Mouse (Mus musculus): ENCODE results near the gene Carns1. TPM values are rescaled to one million over a fixed set of nuclear protein-coding genes. Genes with fewer than 3 reads are reported as not detected.

Carns1 gene
- 0.39 and 0.46 TPM in 2 replicates for polyA plus RNA-seq (2012)

- TF ChIP-seq GATA1 (IDR thresholded peaks at IDR 0.05; ENCODE audit: low read length) = no peak
Measured at GRCm38 (mm10) chr19:4175368-4175947, at the start of gene Carns1. Gene Carns1, minus strand, starts transcription at chr19:4175479.

DNA sequence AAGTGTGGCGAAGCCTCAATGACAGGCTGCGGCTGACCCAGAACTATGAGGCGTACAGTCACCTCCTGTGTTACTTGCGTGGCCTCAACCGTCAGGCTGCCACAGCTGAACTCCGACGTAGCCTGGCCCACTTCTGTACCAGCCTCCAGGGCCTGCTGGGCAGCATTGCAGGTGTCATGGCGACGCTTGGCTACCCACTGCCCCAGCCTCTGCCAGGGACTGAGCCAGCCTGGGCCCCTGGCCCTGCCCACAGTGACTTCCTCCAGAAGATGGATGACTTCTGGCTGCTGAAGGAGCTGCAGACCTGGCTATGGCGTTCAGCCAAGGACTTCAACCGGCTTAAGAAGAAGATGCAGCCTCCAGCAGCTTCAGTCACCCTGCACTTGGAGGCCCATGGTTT is 46.9 kb upstream of the Carns1 start:
- TF ChIP-seq GATA1 (IDR thresholded peaks at IDR 0.05; ENCODE audit: low read length) = no peak

DNA sequence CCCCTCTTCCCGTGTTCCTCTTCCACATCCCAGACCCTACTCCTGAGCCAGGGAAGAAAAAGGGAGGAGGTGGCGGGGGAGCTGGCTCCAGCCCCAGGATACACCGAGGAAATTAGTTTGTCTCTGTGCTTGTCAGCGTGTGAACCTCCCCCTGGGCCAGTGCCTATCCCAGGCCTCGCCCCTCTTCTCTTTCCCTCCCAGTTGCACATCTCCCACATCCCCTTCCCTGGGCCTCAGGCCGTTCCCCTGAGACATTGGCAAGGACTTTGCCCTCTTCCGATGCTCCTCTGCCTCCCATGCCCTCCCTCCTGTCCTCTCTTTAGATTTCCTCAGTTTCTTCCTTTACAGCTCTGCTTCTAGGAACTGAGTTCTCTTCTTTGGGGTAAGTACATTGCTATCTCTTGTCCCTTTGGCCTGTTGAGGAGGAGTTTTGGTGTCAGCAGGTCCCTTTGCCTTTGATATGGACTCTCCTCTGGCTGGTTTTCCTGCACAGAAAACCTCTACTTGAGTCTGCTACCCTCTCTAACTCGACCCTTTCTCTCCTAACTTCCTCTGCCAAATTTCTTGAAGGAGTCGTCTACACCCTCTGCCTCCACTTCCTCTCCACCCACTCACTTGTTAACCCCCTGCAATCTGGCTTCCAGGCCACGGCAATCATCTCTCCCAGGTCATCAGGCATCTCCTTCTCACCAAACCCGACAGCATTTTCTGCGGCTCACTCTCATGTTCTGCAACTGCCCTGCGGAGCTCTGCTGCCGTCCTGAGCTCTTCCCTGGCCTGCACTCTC is 45.9 kb upstream of the Carns1 start:
- TF ChIP-seq GATA1 (IDR thresholded peaks at IDR 0.05; ENCODE audit: low read length) = no peak

GRCm38 (mm10) chr19:4220416-4220815 is 45.1 kb upstream of the Carns1 start:
- TF ChIP-seq GATA1 (IDR thresholded peaks at IDR 0.05; ENCODE audit: low read length) = no peak

- no peak for TF ChIP-seq GATA1 (IDR thresholded peaks at IDR 0.05; ENCODE audit: low read length)
Measured at GRCm38 (mm10) chr19:4219943-4220342, 44.7 kb upstream of the Carns1 start.

GRCm38 (mm10) chr19:4218784-4219183 is 43.5 kb upstream of the Carns1 start:
- no peak for TF ChIP-seq GATA1 (IDR thresholded peaks at IDR 0.05; ENCODE audit: low read length)

GRCm38 (mm10) chr19:4218293-4218692 is 43.0 kb upstream of the Carns1 start:
- no peak for TF ChIP-seq GATA1 (IDR thresholded peaks at IDR 0.05; ENCODE audit: low read length)

DNA sequence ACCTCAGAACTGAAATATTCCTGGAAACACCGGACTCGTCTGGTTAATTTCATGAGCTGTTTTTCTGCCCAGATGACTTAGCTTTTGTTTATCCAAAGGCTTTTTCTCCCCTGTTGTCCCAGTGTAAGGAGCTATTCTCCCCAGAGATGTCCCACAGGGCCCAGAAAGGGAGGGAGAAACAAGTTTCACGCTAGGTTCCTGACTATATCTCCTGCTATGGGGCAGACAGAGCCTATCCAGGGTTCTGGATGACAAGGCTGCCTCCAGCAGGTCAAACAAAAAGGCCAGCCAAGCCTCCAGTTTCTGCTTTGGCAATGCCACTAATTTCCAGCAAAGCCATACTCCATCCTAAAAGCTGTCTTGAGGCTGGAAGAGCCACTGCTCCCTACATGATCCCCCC is 42.6 kb upstream of the Carns1 start:
- no peak for TF ChIP-seq GATA1 (IDR thresholded peaks at IDR 0.05; ENCODE audit: low read length)

GRCm38 (mm10) chr19:4217140-4217539 is 41.9 kb upstream of the Carns1 start:
- no peak for TF ChIP-seq GATA1 (IDR thresholded peaks at IDR 0.05; ENCODE audit: low read length)

DNA sequence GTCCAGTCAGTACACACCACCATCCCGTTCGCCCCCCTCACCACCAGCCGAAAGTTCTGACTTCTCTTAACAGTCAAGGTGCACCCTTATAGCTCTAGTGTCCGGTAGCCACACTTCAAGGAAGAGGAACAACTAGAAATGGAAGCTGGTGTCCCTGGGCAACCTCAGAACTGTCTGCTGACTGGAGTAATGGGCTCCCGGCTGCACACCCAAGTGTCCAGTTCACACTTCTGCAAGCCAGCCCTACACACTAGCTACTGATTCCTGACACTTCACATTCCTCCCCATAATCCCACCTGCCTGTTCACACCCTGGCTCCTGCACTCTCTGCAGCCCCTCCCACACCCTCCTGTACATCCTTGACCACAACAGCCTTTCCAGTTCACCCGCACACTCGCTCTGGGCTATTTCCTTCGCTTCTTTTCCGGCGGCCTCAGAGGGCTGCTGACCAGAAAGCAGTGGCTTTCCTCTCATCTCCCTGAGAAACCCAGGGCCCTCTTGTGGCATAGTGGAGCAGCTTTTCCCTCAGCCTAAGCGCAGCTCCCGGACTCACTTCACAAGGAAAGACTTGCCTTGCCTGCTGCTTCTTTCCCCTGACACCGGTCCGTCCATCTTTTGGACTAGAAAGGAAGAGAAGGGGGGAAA is 40.9 kb upstream of the Carns1 start:
- no peak for TF ChIP-seq GATA1 (IDR thresholded peaks at IDR 0.05; ENCODE audit: low read length)

GRCm38 (mm10) chr19:4215451-4215840 is 40.2 kb upstream of the Carns1 start:
- TF ChIP-seq GATA1 (IDR thresholded peaks at IDR 0.05; ENCODE audit: low read length) = no peak

DNA sequence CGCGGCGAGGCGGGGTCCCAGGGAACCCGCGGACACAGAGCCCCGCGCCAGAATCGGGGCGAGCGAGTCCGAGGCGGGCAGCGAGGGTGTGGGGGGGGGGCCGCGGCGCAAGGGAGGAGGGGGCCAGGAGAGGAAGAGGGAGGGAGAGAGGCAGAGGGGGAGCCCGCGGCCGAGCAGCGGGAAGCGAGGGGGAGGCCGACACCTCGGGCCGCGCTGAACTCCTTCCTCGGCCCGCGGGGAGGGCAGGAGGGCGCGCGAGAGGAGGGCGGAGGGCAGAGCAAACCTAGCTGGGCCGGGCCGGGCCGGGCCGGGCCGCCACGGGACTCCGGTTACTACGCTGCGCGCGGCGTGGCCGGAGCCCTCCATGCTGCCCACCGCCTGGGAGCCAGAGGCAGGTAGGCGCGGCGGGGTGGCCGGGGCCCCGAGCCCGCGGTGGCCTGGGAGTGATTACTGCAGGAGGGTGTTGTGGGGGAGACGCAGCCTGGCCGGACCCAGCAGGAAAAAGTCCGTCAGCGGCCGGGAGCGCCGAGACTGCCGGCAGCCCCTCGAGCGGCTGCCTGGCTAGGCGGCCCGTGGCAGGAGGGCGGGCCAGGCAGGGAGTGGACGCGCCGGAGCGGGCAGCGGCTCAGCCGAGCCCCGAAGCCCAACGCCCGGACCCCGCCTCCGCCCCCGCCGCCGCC is 39.6 kb upstream of the Carns1 start:
- TF ChIP-seq GATA1 (IDR thresholded peaks at IDR 0.05; ENCODE audit: low read length) = no peak

- TF ChIP-seq GATA1 (IDR thresholded peaks at IDR 0.05; ENCODE audit: low read length) = no peak
Measured at GRCm38 (mm10) chr19:4214071-4214770, 38.9 kb upstream of the Carns1 start, which contains the start of the genes Clcf1 and AC109138.7. Gene Clcf1, plus strand, starts transcription at chr19:4214238. Gene AC109138.7, plus strand, starts transcription at chr19:4214357.

- TF ChIP-seq GATA1 (IDR thresholded peaks at IDR 0.05; ENCODE audit: low read length) = no peak
Measured at GRCm38 (mm10) chr19:4213524-4213974, 38.3 kb upstream of the Carns1 start.

DNA sequence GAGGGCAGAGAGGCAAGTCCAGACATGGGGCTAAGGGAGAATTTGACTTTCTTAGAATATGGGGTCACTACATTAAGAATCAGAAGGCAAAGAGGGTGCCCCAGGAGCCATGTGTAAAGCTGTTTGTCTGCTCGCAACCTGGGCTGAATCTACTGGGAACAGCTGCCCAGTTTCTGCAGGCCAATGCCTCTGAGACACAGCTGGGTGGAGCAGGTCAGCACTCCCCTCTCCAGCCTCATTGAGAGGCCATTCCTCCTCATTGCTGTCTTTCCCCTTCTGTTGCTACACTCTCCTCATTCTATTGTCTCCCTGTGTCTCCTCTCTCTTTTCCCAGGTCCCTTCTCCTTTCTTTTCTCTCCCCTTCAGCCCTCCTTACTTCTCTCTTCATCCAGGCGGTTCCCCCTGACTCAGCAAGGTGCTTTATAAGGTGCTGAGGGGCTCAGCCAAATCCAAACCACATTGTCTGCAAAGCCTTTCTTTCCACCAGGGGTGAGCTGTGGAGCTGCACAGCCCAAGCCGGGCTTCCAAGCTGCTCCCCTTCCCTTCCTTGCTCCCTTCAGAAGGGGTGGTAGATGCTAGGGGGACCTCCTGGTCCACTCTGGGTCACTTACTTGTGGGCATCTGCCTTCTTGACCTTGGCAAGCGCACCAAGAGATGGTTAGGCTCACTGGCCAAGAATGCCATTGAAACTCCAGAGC is 36.8 kb upstream of the Carns1 start:
- no peak for TF ChIP-seq GATA1 (IDR thresholded peaks at IDR 0.05; ENCODE audit: low read length)
